Mouse (Mus musculus): Measurements from ENCODE around the gene Orc2.

Gene Orc2

DNA sequence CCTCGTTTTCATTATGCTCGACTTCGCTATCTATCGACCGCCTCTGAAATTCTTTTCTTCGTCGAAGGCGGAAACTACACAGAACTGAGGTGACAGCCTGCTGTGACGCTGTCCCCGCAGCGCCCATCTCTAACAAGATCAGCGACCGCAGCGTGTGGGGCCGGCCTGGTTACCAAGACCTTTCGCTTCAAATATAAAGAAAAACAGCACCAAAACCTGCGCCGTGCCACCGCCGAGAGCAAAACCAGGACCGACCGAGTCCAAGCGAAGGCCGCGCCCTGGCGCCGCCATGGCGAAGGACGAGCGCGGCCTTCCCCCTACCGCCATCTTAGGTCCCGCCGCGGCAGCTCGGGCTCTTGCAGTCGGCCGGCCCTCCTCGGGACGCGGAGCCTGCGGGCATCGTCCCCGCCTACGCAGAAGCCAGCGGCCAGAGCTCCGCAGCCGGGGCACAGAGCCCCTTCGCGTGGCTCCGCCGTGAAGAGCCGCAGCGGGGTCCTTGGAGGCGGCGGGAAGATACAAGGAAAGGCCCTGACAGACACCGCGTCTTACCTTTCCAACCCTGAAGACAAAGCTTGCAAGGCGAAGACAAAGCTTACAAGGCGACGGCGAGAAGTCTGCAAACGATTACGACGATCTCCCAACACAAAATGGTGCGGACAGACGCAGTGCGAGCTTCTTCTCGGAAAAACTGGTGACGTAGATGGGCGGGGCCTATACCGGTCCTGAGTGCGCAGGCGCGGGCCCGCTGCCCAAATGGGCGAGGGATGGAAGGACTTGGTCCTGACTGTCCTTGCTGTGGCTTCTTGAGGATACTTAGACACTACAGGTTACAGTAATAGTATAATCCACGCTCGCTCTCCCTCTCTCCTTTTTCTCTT lies 81.3 kb downstream of the Orc2 start, which contains the start of gene Clk1:
Gene Clk1 (minus strand): TSS at position 696 of the 878 bp plus-strand sequence.
- peak; percentile 96 to 99 for DNase-seq

DNA sequence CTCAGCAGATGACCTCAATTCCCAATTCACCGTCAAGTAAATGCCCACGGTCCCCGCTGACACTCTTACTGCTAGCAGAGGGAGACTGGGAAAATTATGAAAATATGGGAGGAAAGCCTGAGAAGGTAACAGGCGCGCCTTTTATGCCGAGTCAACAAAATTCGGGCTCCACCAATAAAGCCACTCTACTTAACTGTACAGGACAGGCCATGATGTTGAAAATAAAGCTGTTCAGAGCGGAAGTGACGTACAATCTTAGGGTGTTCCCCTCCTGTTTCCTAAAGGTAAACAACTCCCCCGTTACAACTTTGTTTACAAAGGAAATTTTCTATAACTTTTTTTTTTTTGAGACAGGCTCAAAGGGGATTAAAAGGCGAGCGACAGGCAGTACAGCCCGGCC lies 82.0 kb downstream of the Orc2 start:
- DNase-seq, result peak; percentile 20

DNA sequence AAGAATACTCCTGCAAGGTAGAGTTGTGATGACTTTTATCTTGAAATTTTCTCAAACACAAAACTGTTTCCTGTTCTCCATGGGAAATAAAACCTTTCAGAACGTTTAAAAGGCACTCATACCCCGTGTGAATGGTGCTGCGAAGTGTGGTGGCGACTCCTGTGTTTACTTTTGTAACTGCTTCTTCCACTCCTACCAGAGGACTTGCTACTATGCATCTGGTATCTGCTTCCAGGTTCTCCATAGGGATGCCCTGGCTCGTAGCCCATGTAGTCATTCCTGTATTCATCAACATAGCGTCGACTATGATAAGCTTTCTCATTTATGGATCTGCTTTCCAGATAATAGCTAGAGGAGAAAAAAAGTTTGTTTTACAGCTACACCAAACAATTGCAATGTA lies 83.9 kb downstream of the Orc2 start:
- peak; percentile 68 to 79 for DNase-seq

DNA sequence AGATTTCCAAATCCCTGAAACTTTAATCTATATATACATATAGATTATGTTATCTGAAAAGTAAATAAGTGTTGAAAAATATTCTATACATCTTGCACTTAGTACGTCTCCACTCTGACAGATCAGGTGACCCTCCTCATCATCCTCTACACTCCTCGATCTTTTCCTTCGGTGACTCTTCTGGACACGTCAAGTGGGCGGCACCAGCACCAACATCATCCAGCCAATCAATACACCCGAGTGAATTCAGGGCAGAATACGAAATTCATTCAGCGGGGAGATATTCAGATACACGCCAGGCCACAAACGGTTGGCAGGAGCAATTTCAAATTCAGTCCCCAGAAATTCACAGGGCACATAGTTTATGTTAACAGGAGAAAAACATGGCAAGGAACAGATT lies 84.9 kb downstream of the Orc2 start:
- DNase-seq, result no peak

DNA sequence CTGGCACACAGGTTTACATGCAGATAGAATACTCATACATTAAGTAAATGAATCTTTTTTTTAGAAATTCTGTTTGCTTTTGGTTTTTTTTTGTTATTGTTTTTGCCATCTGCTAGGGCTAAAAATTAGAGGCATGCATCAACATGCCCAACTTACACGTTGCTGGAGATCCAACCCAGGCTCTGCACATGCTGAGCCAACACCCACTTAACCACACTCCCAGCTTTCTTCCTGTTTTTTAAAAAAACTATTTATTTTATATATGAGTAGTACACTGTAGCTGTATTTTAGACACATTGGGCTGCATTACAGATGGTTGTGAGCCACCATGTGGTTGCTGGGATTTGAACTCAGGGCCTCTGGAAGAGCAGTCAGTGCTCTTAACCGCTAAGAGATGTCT lies 88.9 kb downstream of the Orc2 start:
- no peak for DNase-seq

DNA sequence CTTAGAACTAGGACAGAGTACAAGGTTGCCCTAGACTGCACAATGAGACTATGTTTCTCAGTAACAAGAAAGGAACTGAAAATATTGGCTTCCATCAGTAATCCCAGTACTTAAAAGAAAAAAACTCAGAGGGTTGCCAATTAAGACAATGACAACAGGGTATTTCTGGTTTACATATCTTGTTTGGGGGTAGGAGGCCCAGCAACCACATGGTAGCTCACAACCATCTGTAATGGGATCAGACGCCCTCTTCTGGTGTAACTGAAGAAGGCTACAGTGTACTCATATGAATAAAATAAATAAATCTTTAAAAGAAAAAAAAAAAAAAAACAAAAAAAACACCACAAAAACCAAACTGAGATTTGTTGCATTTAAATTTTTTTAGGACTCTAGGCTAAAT lies 89.5 kb downstream of the Orc2 start:
- no peak for DNase-seq

All from cerebellum, adult 18-20 months (tissue).